In genomic region chr13:67107681-67108080, GRCm38 (mm10) we compare ENCODE assay signal across 7 mouse cellular contexts. TPM values are rescaled to one million over a fixed set of nuclear protein-coding genes. Genes with fewer than 3 reads are reported as not detected.
DNase-seq lines count a peak whose midpoint lies in the region; ATAC-seq and TF ChIP-seq lines count a peak whose summit lies in the region.

No protein-coding gene starts in this region.

- H3K4me3 ChIP-seq in neural tube, embryonic 11.5 days (ENCODE audit: low read depth, low read length): peak overlapping the region; percentile 59
- peak overlapping the region; percentile 53 for H3K4me3 ChIP-seq in forebrain, embryonic 14.5 days (ENCODE audit: low read depth, low read length)
- H3K4me3 ChIP-seq in liver, embryonic 12.5 days: peak overlapping the region; percentile 73
- no peak overlapping the region for H3K4me3 ChIP-seq in cerebellum, adult 2 months (replicated peaks; ENCODE audit: insufficient read depth, low read depth, low read length)

- no peaks in the 10 kb centered on the region for H3K27me3 ChIP-seq in neural tube, embryonic 11.5 days (ENCODE audit: control insufficient read depth, insufficient read depth, low read length)
- no peaks in the 10 kb centered on the region for H3K27me3 ChIP-seq in forebrain, embryonic 14.5 days (replicated peaks; ENCODE audit: control insufficient read depth, insufficient read depth, low read length)
- no peaks in the 10 kb centered on the region for H3K27me3 ChIP-seq in liver, embryonic 12.5 days (replicated peaks)
- H3K27me3 ChIP-seq in cerebellum, adult 2 months (ENCODE audit: control insufficient read depth, insufficient read depth, low read length): no peaks in the 10 kb centered on the region

- H3K4me2 ChIP-seq in neural tube, embryonic 11.5 days (ENCODE audit: low read depth): peak overlapping the region; percentile 73
- H3K4me2 ChIP-seq in forebrain, embryonic 14.5 days (ENCODE audit: low read length): peak overlapping the region; percentile 56
- peak overlapping the region; percentile 72 for H3K4me2 ChIP-seq in liver, embryonic 12.5 days

- WGBS in neural tube, embryonic 11.5 days: 65% methylated on average over 9 of the region's 9 CpGs
- 71% methylated on average over 9 of the region's 9 CpGs for WGBS in forebrain, embryonic 14.5 days
- 49% methylated on average over 9 of the region's 9 CpGs for WGBS in liver, embryonic 12.5 days (ENCODE audit: insufficient replicate concordance)
- WGBS in cerebellum, adult 2 months: 58% methylated on average over 9 of the region's 9 CpGs

- H3K9me3 ChIP-seq in neural tube, embryonic 11.5 days (ENCODE audit: control insufficient read depth, low read length): no peaks in the 10 kb centered on the region
- no peaks in the 10 kb centered on the region for H3K9me3 ChIP-seq in forebrain, embryonic 14.5 days (replicated peaks; ENCODE audit: control insufficient read depth, low read length)
- H3K9me3 ChIP-seq in liver, embryonic 12.5 days (replicated peaks): no peaks in the 10 kb centered on the region

- no peaks in the 10 kb centered on the region for H3K4me1 ChIP-seq in neural tube, embryonic 11.5 days (ENCODE audit: control insufficient read depth, insufficient read depth, low read length)
- no peaks in the 10 kb centered on the region; the same call in 1 of the 2 replicates for H3K4me1 ChIP-seq in forebrain, embryonic 14.5 days (ENCODE audit: control insufficient read depth, insufficient read depth, low read length)
- peaks cover 20% of the 10 kb centered on the region for H3K4me1 ChIP-seq in liver, embryonic 12.5 days
- H3K4me1 ChIP-seq in cerebellum, adult 2 months (ENCODE audit: control insufficient read depth, insufficient read depth, low read length): no peaks in the 10 kb centered on the region; the same call in 1 of the 2 replicates

- no peak for DNase-seq in neural tube, embryonic 11.5 days (ENCODE audit: low spot score)
- no peak for DNase-seq in neural tube, embryonic 10.5 days (ENCODE audit: extremely low spot score, low spot score)
- no peak for DNase-seq in forebrain, embryonic 14.5 days (ENCODE audit: low spot score)
- DNase-seq in right cerebral cortex, postnatal 25 days: no peak
- DNase-seq in thymus, postnatal 14 days: no peak
- no peak for DNase-seq in cerebellum, adult 2 months

- no peak for TF ChIP-seq POLR2A in cerebellum, adult 2 months (IDR thresholded peaks at IDR 0.05; ENCODE audit: borderline replicate concordance, insufficient read depth, low read length)

- ATAC-seq in neural tube, embryonic 11.5 days (ENCODE audit: insufficient read depth, low FRiP score, low TSS enrichment): no peak
- no peak for ATAC-seq in forebrain, embryonic 14.5 days
- ATAC-seq in liver, embryonic 12.5 days: 0 out of 2 replicates have a peak, but pooled peaks have one; percentile 2

- H3K27ac ChIP-seq in neural tube, embryonic 11.5 days (ENCODE audit: low read depth, low read length): no peak overlapping the region
- H3K27ac ChIP-seq in forebrain, embryonic 14.5 days (ENCODE audit: low read depth, low read length): no peak overlapping the region
- peak overlapping the region; percentile 87 for H3K27ac ChIP-seq in liver, embryonic 12.5 days
- no peak overlapping the region for H3K27ac ChIP-seq in cerebellum, adult 2 months (ENCODE audit: insufficient read depth, low read length)

- peak overlapping the region; percentile 71 for H3K9ac ChIP-seq in neural tube, embryonic 11.5 days (ENCODE audit: low read length)
- H3K9ac ChIP-seq in forebrain, embryonic 14.5 days (ENCODE audit: low read length): peak overlapping the region; percentile 62
- peak overlapping the region; percentile 78 for H3K9ac ChIP-seq in liver, embryonic 12.5 days

- no peaks in the 10 kb centered on the region for H3K36me3 ChIP-seq in neural tube, embryonic 11.5 days (ENCODE audit: control insufficient read depth, insufficient read depth, low read length)
- no peaks in the 10 kb centered on the region for H3K36me3 ChIP-seq in forebrain, embryonic 14.5 days (ENCODE audit: control insufficient read depth, insufficient read depth, low read length)
- H3K36me3 ChIP-seq in liver, embryonic 12.5 days: peaks cover 13% of the 10 kb centered on the region

- TF ChIP-seq CTCF in cerebellum, adult 2 months (IDR thresholded peaks at IDR 0.05; ENCODE audit: borderline replicate concordance, insufficient read depth, low read depth, low read length): no peak

RNA-seq across cellular contexts. Expression of gene Gm28557, which starts 0.7 kb away (rescaled TPM):
- 2.0 and 2.5 TPM in 2 replicates for polyA plus RNA-seq in neural tube, embryonic 11.5 days (2014; fragmentation: Nextera tagmentation; extraction: Ambion mirVana)
- polyA plus RNA-seq in forebrain, embryonic 14.5 days (2014; fragmentation: Nextera tagmentation; extraction: Ambion mirVana): 1.6 and 2.2 TPM in 2 replicates
- polyA plus RNA-seq in liver, embryonic 12.5 days (2016; fragmentation: Nextera tagmentation; extraction: Ambion mirVana): 1.3 and 2.5 TPM in 2 replicates
- polyA plus RNA-seq in cerebellum, adult 2 months (2012; rRNA removed): 1.9 and 2.0 TPM in 2 replicates

RNA-seq across cellular contexts. Expression of gene Rslcan18, which starts 8.4 kb away (rescaled TPM):
- 0.12 and 0.29 TPM in 2 replicates for polyA plus RNA-seq in neural tube, embryonic 11.5 days (2014; fragmentation: Nextera tagmentation; extraction: Ambion mirVana)
- not detected in 2 replicates for polyA plus RNA-seq in forebrain, embryonic 14.5 days (2014; fragmentation: Nextera tagmentation; extraction: Ambion mirVana)
- 0.13 and 0.29 TPM in 2 replicates for polyA plus RNA-seq in liver, embryonic 12.5 days (2016; fragmentation: Nextera tagmentation; extraction: Ambion mirVana)
- 0.16 TPM in 2 replicates for polyA plus RNA-seq in cerebellum, adult 2 months (2012; rRNA removed)

RNA-seq across cellular contexts. Expression of gene Zfp708, which starts 9.9 kb away (rescaled TPM):
- polyA plus RNA-seq in neural tube, embryonic 11.5 days (2014; fragmentation: Nextera tagmentation; extraction: Ambion mirVana): 7.5 and 8.2 TPM in 2 replicates
- 13.7 and 14.2 TPM in 2 replicates for polyA plus RNA-seq in forebrain, embryonic 14.5 days (2014; fragmentation: Nextera tagmentation; extraction: Ambion mirVana)
- 1.4 and 1.6 TPM in 2 replicates for polyA plus RNA-seq in liver, embryonic 12.5 days (2016; fragmentation: Nextera tagmentation; extraction: Ambion mirVana)
- polyA plus RNA-seq in cerebellum, adult 2 months (2012; rRNA removed): 2.6 and 2.8 TPM in 2 replicates

RNA-seq across cellular contexts. Expression of gene Zfp759, which starts 13.8 kb away (rescaled TPM):
- 2.2 and 2.4 TPM in 2 replicates for polyA plus RNA-seq in neural tube, embryonic 11.5 days (2014; fragmentation: Nextera tagmentation; extraction: Ambion mirVana)
- 3.9 and 4.8 TPM in 2 replicates for polyA plus RNA-seq in forebrain, embryonic 14.5 days (2014; fragmentation: Nextera tagmentation; extraction: Ambion mirVana)
- 0.64 and 0.81 TPM in 2 replicates for polyA plus RNA-seq in liver, embryonic 12.5 days (2016; fragmentation: Nextera tagmentation; extraction: Ambion mirVana)
- polyA plus RNA-seq in cerebellum, adult 2 months (2012; rRNA removed): 2.6 and 3.2 TPM in 2 replicates

RNA-seq across cellular contexts. Expression of gene Zfp712, which starts 46.7 kb away (rescaled TPM):
- polyA plus RNA-seq in neural tube, embryonic 11.5 days (2014; fragmentation: Nextera tagmentation; extraction: Ambion mirVana): 5.2 and 7.2 TPM in 2 replicates
- polyA plus RNA-seq in forebrain, embryonic 14.5 days (2014; fragmentation: Nextera tagmentation; extraction: Ambion mirVana): 9.6 and 10.1 TPM in 2 replicates
- 1.0 and 1.1 TPM in 2 replicates for polyA plus RNA-seq in liver, embryonic 12.5 days (2016; fragmentation: Nextera tagmentation; extraction: Ambion mirVana)
- 2.9 and 3.6 TPM in 2 replicates for polyA plus RNA-seq in cerebellum, adult 2 months (2012; rRNA removed)
